Mouse (Mus musculus) thymus, adult 18-20 months (tissue): Measurements from ENCODE around the gene Npy.

Source experiments
- DNase-seq, 2 experiments: peaks; one replicate each; pipeline ENCODE4 v3.0.0; 2022; ENCODE audit warnings: mixed read lengths in 2 of 2

Npy gene

DNA sequence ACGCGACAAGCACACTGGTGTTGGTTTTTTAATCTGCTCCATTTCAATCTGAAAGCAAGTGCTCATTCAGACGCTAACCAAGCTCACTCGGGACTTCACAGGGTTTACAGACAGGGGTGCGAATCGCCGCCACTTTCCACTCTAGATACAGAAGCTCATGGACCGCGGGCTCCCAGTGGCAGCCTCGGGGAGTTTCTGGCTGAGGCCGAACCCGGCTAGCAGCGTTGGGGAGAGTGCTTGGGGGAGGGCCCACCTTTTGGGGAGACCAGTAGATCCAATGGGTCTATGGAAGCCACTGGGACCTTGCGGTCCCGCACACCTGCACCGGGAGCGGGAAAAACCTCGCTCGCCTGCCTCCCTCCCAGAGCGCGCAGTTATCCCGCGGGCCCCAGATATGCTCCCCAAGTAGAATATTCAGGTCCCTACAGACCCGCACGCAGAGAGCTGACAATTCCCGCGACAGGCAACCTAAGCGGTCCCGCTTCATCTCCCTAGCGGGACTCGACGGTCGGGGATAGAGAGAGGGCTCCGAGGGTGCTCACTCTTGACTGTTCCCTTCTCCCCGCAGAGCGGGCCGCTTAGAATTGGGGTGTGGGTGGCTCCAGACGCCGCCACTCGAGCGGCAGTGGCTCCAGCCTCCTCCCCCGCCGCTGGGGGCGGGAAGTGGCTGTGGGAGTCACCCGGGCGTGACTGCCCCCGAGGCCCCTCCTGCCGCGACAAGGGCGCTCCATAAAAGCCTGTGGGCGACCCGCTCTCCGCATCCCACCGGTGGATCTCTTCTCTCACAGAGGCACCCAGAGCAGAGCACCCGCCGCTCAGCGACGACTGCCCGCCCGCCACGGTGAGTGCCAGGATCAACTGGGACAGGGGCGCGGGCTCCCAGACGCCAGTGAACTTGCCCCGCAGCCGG is at the start of gene Npy:
Gene Npy, plus strand, starts transcription at position 750 of the 910 bp plus-strand sequence.
- DNase-seq, result peak in 1 of 2 experiments; percentile 3

DNA sequence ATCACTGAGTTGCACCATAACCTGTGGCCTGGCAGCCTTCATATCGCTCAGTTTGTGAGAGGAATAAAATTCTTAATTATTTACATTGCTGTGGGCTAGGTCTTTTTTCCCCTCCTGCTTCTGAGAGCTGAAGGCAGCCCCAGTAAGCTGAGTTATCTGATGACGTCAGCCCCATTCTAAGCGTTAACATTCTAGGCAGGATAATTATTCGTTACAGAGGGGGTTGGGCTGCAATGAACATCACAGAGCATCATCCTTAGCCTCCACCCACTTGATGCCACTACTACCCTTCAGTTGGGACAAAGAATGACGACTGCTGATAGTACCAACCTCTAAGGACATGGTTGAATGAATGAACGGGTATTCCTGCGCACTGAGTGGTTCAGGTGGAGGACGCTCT is 47.5 kb upstream of the Npy start:
- no peak for DNase-seq

DNA sequence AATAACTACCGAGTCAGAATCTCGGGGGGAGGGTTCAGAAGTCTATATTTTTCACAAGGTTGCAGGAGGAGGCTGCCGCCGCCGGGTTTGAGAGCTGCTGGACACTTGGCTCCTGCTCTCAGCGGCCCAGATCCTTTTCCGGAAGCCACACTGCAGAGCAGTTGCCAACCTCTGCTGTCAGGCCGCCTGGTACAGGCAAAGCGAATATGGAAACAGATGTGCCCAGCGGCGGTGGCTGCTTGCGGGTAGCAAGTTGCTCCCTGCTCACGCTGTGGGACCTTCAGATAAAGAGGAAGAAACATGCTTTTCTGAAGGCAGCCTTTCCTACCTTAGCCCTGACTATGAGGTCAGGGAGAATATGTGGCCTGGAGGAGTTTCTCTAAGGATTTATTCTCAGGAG is 44.4 kb upstream of the Npy start:
- no peak for DNase-seq

DNA sequence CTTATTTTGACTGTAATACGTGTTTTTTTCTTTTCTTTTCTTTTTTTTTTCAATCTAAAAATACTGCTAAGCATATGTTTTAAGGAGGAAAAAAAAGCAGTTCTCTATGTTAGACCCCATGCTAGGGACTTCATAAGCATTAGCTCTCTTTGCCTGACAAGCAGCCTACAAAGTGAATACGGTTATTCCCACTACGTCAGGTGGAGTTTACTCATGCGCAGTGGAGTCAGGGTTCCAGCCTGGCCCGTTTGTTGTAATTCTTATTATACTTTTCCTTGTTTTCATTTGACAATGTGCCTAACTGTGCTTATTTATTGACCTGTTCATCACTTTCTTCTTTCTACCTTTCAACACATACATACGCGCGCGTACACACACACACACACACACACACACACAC is 43.8 kb upstream of the Npy start:
- DNase-seq, result no peak

DNA sequence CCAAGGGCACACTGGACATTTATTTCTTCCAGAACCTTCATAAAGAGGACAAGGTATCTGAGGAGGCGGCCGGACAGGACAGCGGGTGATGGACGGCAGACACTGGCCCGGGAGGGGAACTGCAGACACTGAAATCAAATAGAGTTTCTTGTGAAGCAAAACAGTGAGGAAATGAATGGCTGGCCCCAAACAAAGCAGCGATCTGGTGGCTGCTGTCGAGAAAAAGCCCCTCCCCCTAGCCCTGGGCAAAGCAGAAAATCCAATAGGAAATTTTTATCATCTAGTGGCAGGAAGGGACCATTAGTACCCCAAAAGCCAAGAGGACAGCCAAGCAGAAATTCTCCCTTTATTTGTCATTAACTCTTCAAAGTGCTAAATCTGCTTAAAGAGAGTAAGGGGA is 42.9 kb upstream of the Npy start:
- no peak for DNase-seq

DNA sequence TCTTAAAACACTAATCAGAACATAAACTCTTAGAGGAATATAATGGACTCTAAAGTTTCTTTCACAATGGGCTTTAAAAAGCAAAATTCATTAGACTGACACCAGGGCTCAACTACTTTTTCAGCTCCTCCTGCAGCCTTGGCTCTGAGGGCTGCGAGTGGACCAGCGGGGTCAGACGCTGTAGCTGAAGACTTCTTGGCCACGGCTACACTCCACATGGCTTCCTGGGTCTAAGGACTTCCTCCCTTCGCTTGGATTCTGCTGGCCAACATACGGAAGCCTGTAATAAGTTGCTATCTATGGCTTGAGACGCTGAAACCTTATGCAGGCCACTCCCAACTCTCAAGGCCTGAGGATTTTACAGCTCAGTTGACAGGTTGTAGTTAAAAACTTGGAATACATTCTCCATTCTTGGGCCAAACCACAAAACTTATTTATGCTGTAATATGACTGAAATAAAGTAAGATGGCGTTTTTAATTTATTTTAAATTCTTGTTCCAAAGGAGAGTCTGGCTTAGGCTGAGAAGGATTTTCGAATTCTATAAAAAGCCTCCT is 41.6 kb upstream of the Npy start:
- no peak for DNase-seq

DNA sequence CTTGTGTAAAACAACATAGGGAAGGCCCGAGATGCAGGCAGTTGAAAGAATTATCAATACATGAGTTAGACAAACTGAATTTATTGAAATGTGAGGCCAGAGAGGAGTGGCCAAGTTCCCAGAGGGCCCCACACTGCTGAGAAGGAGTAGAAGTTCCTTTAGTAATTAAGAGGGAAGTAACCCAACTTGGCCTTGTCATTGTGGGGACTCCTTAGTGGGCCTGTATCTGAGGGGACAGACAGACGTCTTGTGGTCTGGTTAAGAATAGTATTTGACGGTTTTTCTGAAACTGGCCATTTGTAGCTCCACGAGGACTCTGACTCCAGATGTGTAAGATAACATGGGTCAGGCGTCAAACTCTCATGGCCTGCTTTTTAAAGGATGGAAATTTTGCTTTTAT is 40.7 kb upstream of the Npy start:
- DNase-seq, result no peak

DNA sequence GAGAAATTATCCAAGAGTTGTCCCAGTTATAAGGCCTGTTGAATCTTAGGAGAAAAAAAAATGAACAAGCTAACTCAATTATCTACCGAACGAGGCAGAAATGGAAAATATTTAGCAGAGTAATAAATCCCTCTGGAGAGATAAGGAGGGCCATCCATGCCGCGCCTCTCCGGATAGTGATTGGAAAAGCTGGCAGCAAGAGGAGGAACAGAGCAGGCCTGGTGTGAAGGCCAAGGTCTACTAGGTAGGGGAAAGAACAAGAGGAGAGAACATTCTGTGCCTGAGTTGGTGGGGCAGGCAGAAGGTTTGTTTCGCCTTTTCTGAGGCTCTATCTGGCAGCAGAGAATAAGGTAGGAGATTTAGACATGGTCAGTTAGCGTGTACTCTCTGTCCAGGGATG is 39.8 kb upstream of the Npy start:
- DNase-seq, result no peak

DNA sequence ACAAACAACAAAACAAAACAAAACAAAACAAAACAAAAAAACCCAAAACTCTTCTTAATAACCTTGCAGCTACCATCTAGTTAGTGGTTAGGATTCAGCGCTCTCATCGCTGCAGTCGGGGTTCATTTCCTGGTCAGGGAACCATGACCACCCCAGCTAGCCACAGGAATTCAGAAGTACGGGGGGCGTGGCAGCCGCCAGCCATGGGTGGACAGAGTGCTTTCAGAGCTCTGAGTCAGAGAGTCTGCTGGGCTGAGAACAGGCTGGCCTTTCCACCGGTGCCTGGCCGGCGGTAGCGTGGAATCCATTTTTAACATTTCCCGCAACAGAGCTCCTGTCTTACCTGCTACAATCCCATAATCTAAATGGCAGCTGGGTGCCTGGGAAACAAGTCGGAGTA is 30.0 kb upstream of the Npy start:
- DNase-seq, result no peak

DNA sequence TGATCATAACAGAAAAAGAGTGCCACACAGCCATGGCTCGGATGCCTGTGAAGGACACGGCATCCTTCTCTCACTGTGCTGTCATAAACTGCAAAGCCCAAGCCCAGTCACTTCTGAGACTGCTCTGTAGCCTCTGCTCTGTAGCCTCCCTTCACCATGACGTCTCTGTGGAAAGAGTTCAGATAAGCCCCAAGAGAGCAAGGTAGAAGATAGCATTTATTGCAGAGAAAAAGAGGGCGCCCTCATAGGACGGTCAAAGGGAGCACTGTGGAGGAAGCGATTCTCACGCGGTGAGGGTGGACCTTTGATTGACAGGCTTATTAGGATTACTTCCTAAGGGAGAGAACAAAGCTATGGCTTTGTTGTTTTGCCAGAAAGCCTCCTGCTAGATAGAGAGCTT is 18.4 kb upstream of the Npy start:
- DNase-seq, result no peak

DNA sequence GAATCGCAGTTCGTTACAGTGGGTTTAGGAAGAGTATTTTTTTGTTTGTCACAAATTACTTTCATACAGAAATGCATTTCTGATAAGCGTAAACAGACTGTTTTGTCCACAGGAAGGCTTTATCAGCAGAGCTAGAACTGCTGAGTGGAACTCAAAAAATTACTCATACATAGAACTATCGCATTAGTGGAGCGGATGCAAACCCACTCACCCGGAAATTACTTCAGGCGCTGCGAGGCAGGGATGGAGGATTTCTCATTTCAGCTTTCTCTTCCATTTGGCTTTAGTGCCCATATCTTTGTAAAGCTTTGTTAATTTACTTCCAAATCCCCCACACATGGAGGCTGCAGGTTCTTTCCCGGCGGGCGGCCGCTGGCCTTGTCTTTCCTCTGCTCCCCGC is 14.4 kb upstream of the Npy start:
- no peak for DNase-seq

DNA sequence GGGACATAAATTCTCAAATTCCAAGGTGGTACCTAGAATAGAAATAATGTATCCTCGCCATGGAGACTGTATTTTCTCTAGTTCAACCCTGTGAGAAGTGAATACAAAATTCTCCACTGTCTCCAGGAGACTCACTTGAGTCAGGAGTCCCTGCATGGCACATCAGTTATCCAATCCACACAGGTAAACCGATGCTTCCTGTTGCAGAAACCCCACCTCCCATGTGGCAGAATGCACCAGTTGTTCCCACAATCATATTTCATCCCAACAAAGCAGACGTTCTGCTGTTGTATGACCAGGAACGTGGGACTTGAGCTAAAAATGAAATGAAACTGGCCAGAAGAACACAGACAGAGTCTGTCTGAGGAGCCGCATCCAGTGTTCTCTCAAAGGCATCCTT is 5.3 kb upstream of the Npy start:
- DNase-seq, result no peak

DNA sequence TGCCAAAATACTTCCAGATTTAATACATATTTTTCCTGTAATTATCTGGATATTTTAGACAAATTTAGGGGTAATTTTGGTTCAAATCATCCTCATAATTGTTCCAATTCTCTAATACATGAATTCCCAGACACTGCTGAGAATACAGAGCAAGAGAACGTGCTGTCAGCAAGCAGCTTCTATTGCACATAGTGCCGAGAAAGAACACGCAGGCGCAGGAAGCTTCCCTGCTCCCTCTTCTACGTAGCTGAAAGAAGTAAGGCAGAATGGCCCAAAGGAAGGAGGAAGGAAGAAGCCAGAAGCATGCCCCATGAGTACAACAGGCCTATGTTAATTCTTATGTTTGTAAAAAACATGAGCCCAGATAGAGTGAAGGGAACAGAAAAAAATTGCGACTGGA is 4.9 kb upstream of the Npy start:
- DNase-seq, result no peak

DNA sequence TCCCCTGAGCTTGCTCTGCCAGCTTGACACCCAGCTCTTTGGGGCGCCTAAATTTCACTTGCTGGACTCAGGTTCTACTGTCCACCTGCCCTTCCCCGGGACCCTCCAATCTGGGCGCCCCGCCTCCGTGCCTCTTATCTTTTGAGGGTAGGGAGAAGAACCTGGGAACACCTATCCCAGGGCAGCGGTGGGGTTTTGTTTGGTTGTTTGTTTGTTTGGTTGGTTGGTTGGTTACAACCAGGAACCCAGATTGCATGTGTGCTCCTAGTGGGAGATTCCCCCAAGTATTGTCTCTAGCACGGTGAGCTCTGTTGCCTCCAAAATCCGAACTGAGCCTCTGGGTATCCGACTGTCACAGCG is 341 bp downstream of the Npy start:
- DNase-seq, result no peak

DNA sequence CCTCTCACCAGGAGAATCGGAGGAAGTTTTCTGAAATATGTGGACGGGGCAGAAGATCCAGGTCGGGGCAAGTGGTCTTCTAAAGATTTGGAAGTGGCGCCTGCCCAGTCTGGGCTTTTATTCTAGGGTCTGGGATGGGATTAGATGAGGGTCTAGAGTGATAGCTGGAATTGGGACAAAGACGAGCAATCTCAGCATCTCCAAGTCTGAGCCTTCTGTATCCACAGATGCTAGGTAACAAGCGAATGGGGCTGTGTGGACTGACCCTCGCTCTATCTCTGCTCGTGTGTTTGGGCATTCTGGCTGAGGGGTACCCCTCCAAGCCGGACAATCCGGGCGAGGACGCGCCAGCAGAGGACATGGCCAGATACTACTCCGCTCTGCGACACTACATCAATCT is 861 bp downstream of the Npy start:
- no peak for DNase-seq

DNA sequence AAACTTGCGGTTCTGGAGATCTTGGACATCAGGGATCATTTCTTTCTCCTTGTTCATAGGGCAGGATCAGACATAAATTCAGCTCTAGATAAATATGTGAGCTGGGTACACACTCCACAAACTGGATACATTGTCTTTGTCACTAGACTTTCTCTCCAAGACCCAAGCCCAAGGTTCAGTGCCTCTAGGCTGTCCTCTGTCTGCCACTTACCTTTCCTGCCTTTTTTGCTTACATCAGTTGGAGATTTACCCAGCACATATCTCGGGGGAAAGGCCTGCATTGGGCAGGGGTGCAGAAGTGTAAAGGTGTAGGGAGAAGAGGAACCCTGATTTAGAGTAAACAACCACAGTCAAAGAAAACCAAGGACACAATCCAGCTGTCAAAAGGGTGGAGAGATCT is 1.3 kb downstream of the Npy start:
- DNase-seq, result no peak

DNA sequence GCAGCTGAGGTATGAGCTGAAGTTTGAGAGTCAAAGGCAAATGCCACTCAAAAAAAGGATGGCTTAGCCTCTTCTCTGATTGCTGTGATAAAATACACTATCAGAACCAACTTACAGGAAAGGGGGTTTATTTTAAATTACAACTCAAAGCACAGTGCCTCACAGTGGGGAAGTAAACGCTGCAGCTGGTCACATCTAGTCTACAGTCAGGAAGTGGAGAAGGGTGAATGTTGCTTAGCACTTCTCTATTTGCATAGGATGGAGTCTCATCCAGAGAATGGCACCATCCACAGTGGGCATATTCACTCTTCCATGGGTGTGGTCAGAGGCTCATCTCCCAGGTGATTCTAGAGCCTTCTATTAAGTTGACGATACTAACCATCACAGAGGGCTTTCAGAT is 9.1 kb downstream of the Npy start:
- DNase-seq, result no peak

DNA sequence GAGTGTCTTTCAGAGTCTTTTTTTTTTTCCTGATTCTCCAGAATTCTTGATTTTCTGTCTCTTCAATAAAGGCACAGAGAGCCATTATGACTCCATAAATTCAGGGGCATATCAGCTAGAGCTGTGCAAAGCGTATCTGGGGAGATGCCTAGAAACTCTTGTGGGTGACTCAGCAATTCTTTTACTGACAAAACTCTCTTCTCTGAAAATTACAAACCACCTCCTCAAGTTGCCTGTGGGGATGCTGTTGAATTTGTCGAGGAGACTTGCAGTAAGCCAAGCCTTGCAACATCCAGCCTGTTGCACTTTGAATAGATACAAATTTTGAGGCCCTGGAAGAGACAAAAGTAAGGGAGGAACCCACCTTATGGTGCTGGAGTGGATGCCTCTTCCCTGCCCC is 34.3 kb downstream of the Npy start:
- no peak for DNase-seq

DNA sequence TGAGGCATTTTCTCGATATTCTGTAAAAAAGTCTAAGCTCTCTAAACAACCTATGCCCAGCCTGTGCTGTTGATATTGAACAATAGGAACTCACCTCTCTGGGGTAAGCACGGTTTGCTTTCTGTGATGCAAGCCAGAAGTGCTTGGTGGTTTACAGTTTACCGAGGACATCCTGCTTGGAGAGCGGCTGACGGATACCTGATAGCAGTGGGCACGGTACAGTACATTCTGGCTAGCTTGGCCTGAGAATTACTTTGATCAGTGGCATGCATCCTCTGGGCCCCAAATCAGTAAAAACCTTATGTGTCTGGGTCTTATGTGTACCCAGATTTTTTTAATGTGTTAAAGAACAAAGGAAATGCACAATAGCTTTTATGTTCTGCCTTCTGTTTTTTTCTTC is 45.1 kb downstream of the Npy start:
- DNase-seq, result no peak

DNA sequence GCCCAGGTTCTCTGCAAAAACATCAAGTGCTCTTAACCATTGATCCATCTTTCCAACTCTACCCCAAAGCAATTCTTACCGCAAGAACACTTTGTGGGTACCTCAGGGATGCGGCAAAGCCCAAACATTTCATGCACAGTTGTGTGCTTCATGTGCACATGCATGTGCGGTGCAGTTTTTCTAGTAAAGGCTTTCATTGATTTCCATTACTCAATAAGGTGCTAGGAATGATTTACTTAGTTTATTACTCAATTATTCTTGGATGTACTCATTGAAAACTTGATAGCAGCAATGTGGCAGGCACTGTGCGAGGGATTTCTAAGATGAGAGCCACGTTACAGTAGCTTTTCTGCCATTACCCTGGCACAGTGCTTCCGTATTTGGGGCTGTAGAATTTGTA is 48.6 kb downstream of the Npy start:
- DNase-seq, result no peak

DNA sequence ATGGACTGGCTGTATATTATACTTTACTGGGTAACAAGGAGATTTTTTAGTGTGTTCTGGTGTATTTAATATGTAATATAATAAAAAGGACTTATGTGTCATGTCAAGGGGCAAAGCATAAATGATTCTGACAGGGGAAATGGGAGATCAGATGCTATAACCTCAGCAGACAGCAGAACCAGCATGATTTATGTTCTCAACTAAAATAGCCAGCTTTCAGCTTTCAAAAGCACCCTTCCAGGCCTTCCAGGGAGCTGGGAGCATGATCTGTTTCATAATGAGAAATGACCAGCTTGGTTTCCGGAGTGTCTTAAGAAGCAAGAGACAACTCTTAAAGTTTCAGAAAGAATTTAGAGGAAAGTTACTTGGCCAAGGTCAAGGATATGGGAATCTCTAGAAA is 51.0 kb downstream of the Npy start:
- no peak for DNase-seq

DNA sequence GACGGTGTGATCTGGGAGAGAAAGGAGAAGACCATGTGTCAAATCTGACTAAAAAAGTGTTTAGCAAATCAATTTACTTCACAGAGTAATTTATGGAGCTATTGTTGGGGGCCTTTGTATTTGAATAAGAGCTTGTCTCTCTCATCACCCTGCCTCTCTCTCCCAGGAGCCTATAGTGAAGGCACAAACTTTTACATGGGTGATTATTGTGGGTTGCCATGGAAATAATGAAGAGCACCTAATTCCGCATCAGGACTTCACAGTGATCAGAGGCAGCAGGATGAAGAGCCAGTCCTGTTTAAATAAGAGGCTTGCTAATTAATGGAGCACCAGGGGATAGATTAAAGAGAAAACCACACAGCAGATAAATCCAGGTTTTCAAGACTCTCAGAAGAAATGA is 52.6 kb downstream of the Npy start:
- DNase-seq, result no peak

DNA sequence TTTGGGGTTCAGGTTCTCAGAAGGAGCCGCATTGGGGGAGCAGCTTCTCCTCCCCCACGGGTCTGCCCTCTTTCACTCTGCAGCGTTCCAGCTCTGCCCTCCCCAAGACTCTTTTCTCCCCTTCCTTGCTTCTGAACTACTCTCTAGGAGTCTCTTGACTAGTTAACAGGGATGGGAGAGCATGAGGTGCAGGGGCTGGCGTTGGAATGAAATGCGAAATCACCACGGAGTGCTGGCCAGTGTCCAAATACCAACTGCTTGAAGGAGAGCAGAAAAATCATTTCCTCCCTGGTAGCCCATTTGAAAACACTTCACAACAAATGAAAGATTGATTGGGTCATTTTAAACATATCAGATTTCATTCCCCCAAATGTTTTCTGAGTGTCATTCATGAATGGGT is 53.3 kb downstream of the Npy start:
- DNase-seq, result no peak
